Mouse (Mus musculus) sigmoid colon, adult 10 weeks (tissue): Measurements from ENCODE around the gene Tmed9. TPM values are rescaled to one million over a fixed set of nuclear protein-coding genes. Genes with fewer than 3 reads are reported as not detected.

Source experiments
- polyA plus RNA-seq: library from polyadenylated mRNA; stranded (reverse); fragments of 350-450 nt; fragmentation: Illumina TruSeq; extraction: RNeasy Lipid Tissue Mini Kit (QIAGEN cat#74804); gene quantifications from one replicate; pipeline ENCODE4 v1.2.3, GENCODE M21; 2014; ENCODE audit warnings: low read depth, low replicate concordance

The Tmed9 gene
- 57.2 TPM for polyA plus RNA-seq

DNA sequence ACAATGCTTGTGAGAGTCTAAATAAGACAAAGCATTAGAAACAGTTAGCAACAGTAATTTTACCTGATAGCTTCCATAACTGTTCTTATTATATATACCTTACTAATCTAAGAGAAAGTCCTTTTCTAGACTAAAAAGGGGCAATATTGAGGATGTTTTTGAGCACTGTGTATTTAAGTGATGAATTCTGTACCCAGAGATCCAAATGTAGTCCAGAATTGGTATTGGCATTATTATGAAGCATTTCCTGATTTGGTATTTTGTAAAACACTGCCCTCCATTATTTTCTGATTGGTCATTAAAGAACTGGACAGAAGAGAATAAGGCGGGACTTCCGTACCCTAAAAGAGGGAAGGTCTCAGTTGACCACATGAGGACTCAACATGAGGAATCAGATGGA lies at the start of gene Tmed9:
Gene Tmed9 (plus strand): TSS at position 301 of the 400 bp plus-strand sequence.

GRCm38 (mm10) chr13:55529198-55529915 lies 44.2 kb upstream of the Tmed9 start, which contains the start of gene Dok3:
TSS of gene Dok3 (minus strand) at chr13:55529296.

DNA sequence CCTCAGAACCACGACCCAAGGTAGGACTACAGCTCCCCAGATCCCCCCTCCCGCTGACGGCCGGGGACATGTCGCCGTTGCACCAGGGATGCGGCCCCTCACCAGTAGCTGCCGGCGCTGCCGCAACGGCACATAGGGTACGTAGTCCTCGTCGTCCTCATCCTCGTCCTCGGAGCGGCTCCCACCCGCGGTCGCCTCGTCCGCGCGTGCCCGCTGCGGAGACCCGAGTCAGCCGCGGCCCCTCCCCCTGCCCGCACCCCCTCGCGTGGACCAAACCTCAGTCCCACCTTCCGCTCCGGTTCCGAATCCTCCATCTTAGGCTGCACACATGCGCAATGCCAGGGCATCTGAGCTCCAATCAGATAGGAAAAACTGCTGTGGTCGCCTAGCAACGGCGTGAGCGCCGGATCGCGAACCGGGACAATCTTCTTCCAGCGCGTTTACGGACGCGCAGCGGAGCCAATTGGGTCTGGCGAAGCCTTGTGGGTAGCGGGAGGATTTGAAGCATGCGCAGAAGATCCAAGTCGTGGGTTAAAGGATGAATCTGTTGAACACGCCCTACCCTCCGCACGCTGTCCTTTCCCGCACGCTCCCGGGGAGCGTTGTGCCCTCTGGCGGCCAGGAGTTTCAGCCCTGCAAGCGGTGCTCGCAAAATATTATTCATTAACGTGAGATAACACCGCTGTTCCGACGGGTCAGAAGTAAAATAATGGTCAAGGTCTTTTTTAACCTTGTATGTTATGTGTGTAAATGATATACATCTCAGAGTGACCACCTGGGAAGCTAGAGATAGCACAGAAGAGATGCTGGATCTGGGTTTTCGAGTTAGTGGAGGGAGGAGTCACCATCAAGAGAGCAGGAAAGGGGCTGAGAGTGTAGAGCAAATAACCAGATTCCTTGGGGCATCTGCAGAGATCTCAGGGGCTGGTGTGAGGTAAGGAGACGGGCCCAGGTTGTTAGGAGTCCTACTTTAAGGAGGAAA lies 37.0 kb upstream of the Tmed9 start, which contains the start of gene Ddx41:
Gene Ddx41 (minus strand): TSS at position 465 of the 982 bp plus-strand sequence.

DNA sequence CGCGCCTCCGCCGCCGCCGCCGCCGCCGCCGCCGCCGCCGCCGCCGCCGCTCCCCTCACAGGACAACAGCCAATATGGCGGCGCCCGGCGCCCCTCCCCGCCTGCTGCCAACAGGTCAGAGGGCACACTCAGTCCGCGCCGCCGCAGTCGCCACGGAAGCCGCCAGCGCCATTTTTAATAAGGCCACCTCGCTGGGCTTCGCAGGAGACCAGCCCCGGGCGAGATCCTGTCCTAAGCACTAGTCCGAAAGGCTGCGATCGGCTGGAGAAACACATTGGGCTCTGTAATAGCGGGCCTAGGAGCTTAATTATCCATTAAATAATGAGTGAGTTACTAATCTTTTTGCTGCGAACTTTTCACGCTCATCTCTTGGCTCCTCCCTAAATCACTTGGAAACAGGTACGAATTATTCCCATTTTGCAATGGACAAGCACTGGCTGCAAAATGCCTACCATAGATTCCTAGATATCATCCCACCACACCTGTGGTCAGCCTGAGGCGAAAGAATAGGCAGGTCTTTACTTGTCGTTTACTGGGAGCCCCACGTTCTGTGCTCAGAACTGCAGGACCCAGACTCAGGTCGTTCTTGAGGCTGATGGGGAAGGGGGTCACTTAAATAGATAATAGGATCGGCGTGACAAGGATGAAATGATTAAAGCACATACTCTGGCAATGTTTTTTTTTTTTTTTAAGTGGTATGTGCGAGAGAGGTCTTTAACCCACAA lies 2.3 kb upstream of the Tmed9 start, which contains the start of gene Fam193b:
Gene Fam193b (minus strand): TSS at position 94 of the 725 bp plus-strand sequence.

GRCm38 (mm10) chr13:55599566-55600540 lies 26.3 kb downstream of the Tmed9 start, which contains the start of gene B4galt7:
TSS of gene B4galt7 (plus strand) at chr13:55599896.

DNA sequence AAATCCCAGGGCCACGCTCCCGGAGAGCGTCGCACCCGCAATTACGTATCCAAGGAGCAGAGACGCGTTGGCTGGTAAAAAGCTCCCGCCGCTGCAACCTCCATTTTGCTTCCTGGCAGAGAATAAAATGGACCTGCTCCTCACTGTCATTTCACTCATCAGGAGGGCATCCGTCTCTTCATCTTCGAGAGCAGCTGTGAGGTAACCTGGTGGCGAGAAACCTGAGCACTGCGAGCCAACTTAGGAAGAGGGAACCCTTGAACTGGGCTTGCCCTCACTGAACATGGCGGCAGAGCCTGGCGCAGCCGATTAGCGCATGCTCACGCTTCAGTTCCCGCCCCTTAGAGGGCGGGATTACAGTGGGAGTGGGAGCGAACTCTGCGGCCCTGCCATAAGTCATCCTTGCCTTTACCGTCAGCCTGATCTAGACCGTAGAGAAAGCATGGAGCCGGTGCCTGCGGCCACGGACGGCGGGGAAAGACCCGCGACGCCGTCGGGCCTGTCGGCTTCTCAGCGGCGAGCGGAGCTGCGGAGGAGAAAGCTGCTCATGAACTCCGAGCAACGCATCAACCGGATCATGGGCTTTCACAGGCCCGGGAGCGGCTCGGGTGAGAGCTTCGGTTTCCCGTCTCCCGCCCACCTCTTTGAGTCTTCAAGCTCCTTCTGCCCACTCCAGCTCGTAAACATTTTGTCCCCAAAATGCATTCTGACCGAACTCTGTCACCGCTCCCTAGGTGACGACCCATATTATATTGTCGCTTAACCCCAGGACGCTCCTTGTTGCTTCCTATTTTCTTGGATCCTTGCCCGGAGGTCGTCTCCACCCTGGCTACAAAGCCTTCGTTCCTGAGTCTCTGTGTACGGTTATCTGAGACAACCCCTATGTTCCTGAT lies 49.4 kb downstream of the Tmed9 start, which contains the start of gene Caml:
Gene Caml (plus strand): TSS at position 357 of the 893 bp plus-strand sequence.

GRCm38 (mm10) chr13:55634639-55635127 lies 61.2 kb downstream of the Tmed9 start, which contains the start of gene Ddx46:
TSS of gene Ddx46 (plus strand) at chr13:55635027.

Other genes starting within 250 kb of the Tmed9 start
- gene Mxd3, start 243.9 kb upstream of the Tmed9 start, polyA plus RNA-seq = not detected
- gene Lman2, start 210.9 kb upstream of the Tmed9 start, polyA plus RNA-seq = 29.8 TPM
- gene Rgs14, start 204.0 kb upstream of the Tmed9 start, polyA plus RNA-seq = not detected
- not detected for gene Slc34a1, start 175.5 kb upstream of the Tmed9 start, polyA plus RNA-seq
- not detected for gene Pfn3, start 158.5 kb upstream of the Tmed9 start, polyA plus RNA-seq
- not detected for gene F12, start 146.9 kb upstream of the Tmed9 start, polyA plus RNA-seq
- gene Grk6, start 128.7 kb upstream of the Tmed9 start, polyA plus RNA-seq = 10.4 TPM
- not detected for gene Prr7, start 109.5 kb upstream of the Tmed9 start, polyA plus RNA-seq
- 0.98 TPM for gene Dbn1, start 85.6 kb upstream of the Tmed9 start, polyA plus RNA-seq
- gene Pdlim7, start 60.1 kb upstream of the Tmed9 start, polyA plus RNA-seq = 1.1 TPM
- gene Dok3, start 44.4 kb upstream of the Tmed9 start, polyA plus RNA-seq = 0.35 TPM
- gene Ddx41, start 37.1 kb upstream of the Tmed9 start, polyA plus RNA-seq = 1.0 TPM
- 7.6 TPM for gene Fam193b, start 2.6 kb upstream of the Tmed9 start, polyA plus RNA-seq
- 3.3 TPM for gene B4galt7, start 26.2 kb downstream of the Tmed9 start, polyA plus RNA-seq
- 57.1 TPM for gene Caml, start 49.3 kb downstream of the Tmed9 start, polyA plus RNA-seq
- gene Ddx46, start 61.3 kb downstream of the Tmed9 start, polyA plus RNA-seq = 91.2 TPM
- 129 TPM for gene B230219D22Rik, start 119.4 kb downstream of the Tmed9 start, polyA plus RNA-seq
- 84.2 TPM for gene Txndc15, start 140.9 kb downstream of the Tmed9 start, polyA plus RNA-seq
- 12.6 TPM for gene Pcbd2, start 153.6 kb downstream of the Tmed9 start, polyA plus RNA-seq
- not detected for gene Catsper3, start 210.8 kb downstream of the Tmed9 start, polyA plus RNA-seq